ENCODE assay signal across 9 mouse cellular contexts in the genomic region with DNA sequence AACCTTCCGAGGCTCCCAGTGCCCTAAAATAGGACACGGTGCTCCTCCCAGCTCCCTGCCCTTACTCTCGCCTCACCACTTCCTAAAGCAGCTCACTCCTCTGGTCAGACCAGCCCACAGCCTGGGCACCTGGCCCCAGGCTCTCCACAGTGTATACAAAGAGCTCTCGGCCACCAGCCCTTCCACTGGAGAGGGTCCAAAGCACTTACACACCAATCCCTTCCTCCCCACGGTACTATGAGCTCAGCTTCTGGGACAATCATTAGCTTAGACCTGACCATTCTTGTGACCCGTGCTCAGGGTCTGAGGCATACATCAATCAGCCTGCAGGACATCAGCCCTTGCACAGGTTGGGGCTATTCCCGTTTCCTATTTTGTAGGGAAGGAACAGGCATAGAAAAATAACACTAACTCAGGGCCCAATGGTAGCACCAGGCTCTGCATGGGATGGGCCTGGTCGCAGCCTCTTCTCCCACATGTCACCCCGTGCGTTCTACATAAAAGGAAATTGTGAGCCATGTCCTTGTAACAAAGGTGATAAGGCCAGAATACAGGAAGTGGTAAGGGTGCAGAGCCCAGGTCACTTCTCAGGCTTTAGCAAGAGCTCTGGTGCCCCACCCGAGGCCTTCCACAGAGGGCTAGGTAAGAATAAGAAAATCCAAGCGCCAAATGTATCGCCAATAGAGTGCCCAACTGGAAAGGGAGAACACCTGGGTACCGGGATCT. TPM values are rescaled to one million over a fixed set of nuclear protein-coding genes. Genes with fewer than 3 reads are reported as not detected.
DNase-seq lines count a peak whose midpoint lies in the region; ATAC-seq and TF ChIP-seq lines count a peak whose summit lies in the region.
"Had no signal": no experiment of that assay in that cellular context is flagged by ENCODE, and none has a peak within 500 bp of the region (broad histone marks: within the 10 kb centered on the region; RNA-seq: fewer than 3 reads in every experiment).

No protein-coding gene starts in this region.

- DNase-seq in MEL (ENCODE audit: low read depth, low spot score) = peak; percentile 53
- DNase-seq in brain, adult 2 months (ENCODE audit: low read depth, low spot score) = peak; percentile 34
- peak; percentile 66 for DNase-seq in lung, postnatal 14 days
- no peak for DNase-seq in retina, embryonic 14.5 days (ENCODE audit: low spot score)
- no peak for DNase-seq in ovary, postnatal 14 days (ENCODE audit: low spot score)

- no peak overlapping the region for H3K9ac ChIP-seq in MEL (ENCODE audit: control insufficient read depth, low read depth, low read length, poor library complexity, severe bottlenecking)
- no peak overlapping the region for H3K9ac ChIP-seq in kidney, embryonic 16.5 days (replicated peaks; ENCODE audit: low read length)
- H3K9ac ChIP-seq: neural tube, embryonic 15.5 days had no signal

- TF ChIP-seq RAD21 in MEL (IDR thresholded peaks at IDR 0.05; ENCODE audit: low read depth, low read length) = no peak

- peak; percentile 86 for ATAC-seq in kidney, embryonic 16.5 days (ENCODE audit: low FRiP score, low TSS enrichment)
- ATAC-seq in erythroid progenitor cell, adult 5-6 weeks (replicated peaks; ENCODE audit: low FRiP score, poor library complexity, severe bottlenecking) = no peak
- ATAC-seq: forebrain, embryonic 14.5 days had no signal

- H3K4me3 ChIP-seq in MEL (ENCODE audit: control insufficient read depth in 1 of 2, insufficient read depth in 1 of 2, low read depth in 2 of 2, low read length in 2 of 2) = no peak overlapping the region
- H3K4me3 ChIP-seq in kidney, embryonic 16.5 days (ENCODE audit: low read length) = no peak overlapping the region
- H3K4me3 ChIP-seq: neural tube, embryonic 15.5 days had no signal

- H3K27me3 ChIP-seq in MEL (ENCODE audit: control insufficient read depth in 1 of 2, insufficient read depth in 2 of 2, low read length in 2 of 2) = no peaks in the 10 kb centered on the region
- no peaks in the 10 kb centered on the region for H3K27me3 ChIP-seq in kidney, embryonic 16.5 days (ENCODE audit: insufficient read depth, low read length)
- H3K27me3 ChIP-seq: neural tube, embryonic 15.5 days had no signal

- TF ChIP-seq EP300 in MEL (IDR thresholded peaks at IDR 0.05; ENCODE audit: low read depth in 1 of 2, low read length in 2 of 2) = no peak

- TF ChIP-seq POLR2A in MEL (IDR thresholded peaks at IDR 0.05; ENCODE audit: control insufficient read depth in 1 of 2, insufficient read depth in 1 of 2, low read depth in 1 of 2, low read length in 2 of 2, poor library complexity in 1 of 2) = no peak

- peaks cover 0 to 26% of the 10 kb centered on the region in 2 experiments; a peak in 2 of 4 replicates for H3K36me3 ChIP-seq in MEL (ENCODE audit: control insufficient read depth in 1 of 2, insufficient read depth in 2 of 2, low read length in 2 of 2)
- no peaks in the 10 kb centered on the region for H3K36me3 ChIP-seq in kidney, embryonic 16.5 days (ENCODE audit: insufficient read depth, low read length)
- H3K36me3 ChIP-seq: neural tube, embryonic 15.5 days had no signal

- no peaks in the 10 kb centered on the region for H3K79me2 ChIP-seq in MEL (ENCODE audit: control insufficient read depth, insufficient read depth, low read length, poor library complexity)

- H3K4me2 ChIP-seq in kidney, embryonic 16.5 days (replicated peaks; ENCODE audit: low read depth, low read length) = no peak overlapping the region
- H3K4me2 ChIP-seq: neural tube, embryonic 15.5 days had no signal

- H3K4me1 ChIP-seq in MEL (ENCODE audit: control insufficient read depth in 1 of 2, insufficient read depth in 2 of 2, low read length in 2 of 2) = peaks cover 13 to 41% of the 10 kb centered on the region in 2 experiments
- H3K4me1 ChIP-seq in kidney, embryonic 16.5 days (ENCODE audit: insufficient read depth, low read length) = peaks cover 70% of the 10 kb centered on the region

- 0 out of 2 replicates have a peak overlapping the region, but pooled peaks have one; percentile 2 for H3K27ac ChIP-seq in MEL (ENCODE audit: control insufficient read depth, low read depth, low read length)
- H3K27ac ChIP-seq in kidney, embryonic 16.5 days (ENCODE audit: low read length) = peak overlapping the region; percentile 86
- H3K27ac ChIP-seq: neural tube, embryonic 15.5 days had no signal

- H3K9me3 ChIP-seq in MEL (replicated peaks; ENCODE audit: insufficient read depth, low read length) = no peaks in the 10 kb centered on the region
- no peaks in the 10 kb centered on the region for H3K9me3 ChIP-seq in kidney, embryonic 16.5 days (ENCODE audit: low read length)
- H3K9me3 ChIP-seq: neural tube, embryonic 15.5 days had no signal

- TF ChIP-seq CTCF in MEL (IDR thresholded peaks at IDR 0.05 in 2 of 3, conservative IDR thresholded peaks at IDR 0.05 in 1 of 3; ENCODE audit: control insufficient read depth in 1 of 3, insufficient read depth in 1 of 3, low read depth in 2 of 3, low read length in 3 of 3, poor library complexity in 1 of 3, severe bottlenecking in 1 of 3) = no peak

- WGBS in kidney, embryonic 16.5 days = 56% methylated on average over 14 of the region's 14 CpGs

TF ChIP-seq in MEL, 35 proteins besides CTCF, POLR2A, EP300 and RAD21:
- TF ChIP-seq MYC (IDR thresholded peaks at IDR 0.05; ENCODE audit: low read depth, low read length) (0 out of 2 replicates have a peak, but pooled peaks have one; percentile 41), ZNF384 (IDR thresholded peaks at IDR 0.05; ENCODE audit: low read depth, low read length) (no peak)
TF ChIP-seq in MEL: peak in this region for 1.

RNA-seq across cellular contexts. Expression of a gene that starts 56.7 kb away (rescaled TPM):
- total RNA-seq in MEL (2012; rRNA removed) = 10.5 and 12.0 TPM in 2 replicates
- polyA plus RNA-seq in MEL (2012; ENCODE audit: insufficient read depth in 1 of 2, insufficient read length in 2 of 2, low read depth in 1 of 2, low replicate concordance in 2 of 2, missing spikeins in 1 of 2) = 10 to 100 TPM in 1 of 2 experiments, not detected in 1; 25.7 TPM
- polyA plus RNA-seq in kidney, embryonic 16.5 days (2015; fragmentation: Nextera tagmentation; extraction: Ambion mirVana) = 23.9 and 24.5 TPM in 2 replicates
- total RNA-seq in erythroid progenitor cell, adult 5-6 weeks (2015; ENCODE audit: low replicate concordance) = 2.5 TPM in 1 of 2 replicates, not detected in the other
- total RNA-seq in erythroid progenitor cell, adult 5-6 weeks (2017; ENCODE audit: low replicate concordance) = 0.64 and 0.98 TPM in 2 replicates

Comparison
In these comparisons a context has a peak if more than half of its experiments do, and no peak if none do; other contexts are left out.
1. DNase-seq: peak in MEL (single experiment), brain, adult 2 months (single experiment) and lung, postnatal 14 days (single experiment); none in retina, embryonic 14.5 days (single experiment) and ovary, postnatal 14 days (single experiment).